Mouse (Mus musculus): ENCODE measurements around the gene Mars2. TPM values are rescaled to one million over a fixed set of nuclear protein-coding genes. Genes with fewer than 3 reads are reported as not detected.
A peak's percentile ranks its signal among the peaks of the same experiment; 100 is the strongest.

Mars2 gene
- total RNA-seq (2021) = 1 to 10 TPM; 8.2 to 9.8 TPM

- peak; percentile 90 to 92 for DNase-seq (ENCODE audit: extremely low spot score in 1 of 2, low spot score in 1 of 2)
Measured at GRCm38 (mm10) chr1:55236890-55237642, at the start of gene Mars2. Gene Mars2 (plus strand): TSS chr1:55237177.

DNA sequence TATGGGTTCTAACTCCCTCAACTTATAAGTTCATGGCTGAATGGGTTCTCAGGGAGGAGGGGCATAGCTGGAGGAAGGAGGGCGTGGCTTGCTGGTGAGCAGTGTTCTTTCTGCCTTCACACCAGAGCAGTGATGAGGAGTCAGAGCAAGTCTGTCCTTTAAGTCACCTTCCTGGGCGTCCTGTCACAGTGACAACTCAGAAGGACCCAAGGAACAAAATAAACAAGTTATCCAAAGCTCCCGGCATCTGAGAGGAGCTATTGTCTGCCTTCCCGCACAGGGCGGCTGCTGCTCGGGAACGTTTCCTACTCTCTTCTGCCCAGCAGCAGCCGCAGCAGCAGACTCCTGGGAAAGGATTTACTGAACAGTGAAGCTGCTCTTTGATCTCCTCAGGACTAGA lies 45.0 kb upstream of the Mars2 start:
- no peak for DNase-seq (ENCODE audit: extremely low spot score in 1 of 2, low spot score in 1 of 2)

DNA sequence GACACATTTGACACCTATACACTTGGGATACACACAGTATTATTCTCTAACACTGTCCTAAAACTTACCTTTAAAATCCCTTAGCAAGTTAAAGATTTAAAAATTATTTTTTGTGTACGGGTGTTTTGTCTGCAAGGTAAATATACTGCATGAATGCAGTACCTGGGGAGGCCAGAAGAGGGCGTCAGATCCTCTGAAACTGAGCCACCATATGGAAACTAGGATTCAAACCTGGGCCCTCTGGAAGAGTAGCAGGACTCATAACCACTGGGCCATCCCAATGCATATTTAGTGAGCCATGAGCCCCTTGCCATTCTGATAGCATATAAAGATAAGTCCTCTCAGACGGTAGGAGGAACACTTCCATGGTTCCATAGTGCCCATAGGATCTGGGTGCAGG lies 44.2 kb upstream of the Mars2 start:
- DNase-seq (ENCODE audit: extremely low spot score in 1 of 2, low spot score in 1 of 2) = peak in 1 of 2 experiments; percentile 38

- peak in 1 of 2 experiments; percentile 15 for DNase-seq (ENCODE audit: extremely low spot score in 1 of 2, low spot score in 1 of 2)
Measured at GRCm38 (mm10) chr1:55193316-55193715, 43.7 kb upstream of the Mars2 start.

DNA sequence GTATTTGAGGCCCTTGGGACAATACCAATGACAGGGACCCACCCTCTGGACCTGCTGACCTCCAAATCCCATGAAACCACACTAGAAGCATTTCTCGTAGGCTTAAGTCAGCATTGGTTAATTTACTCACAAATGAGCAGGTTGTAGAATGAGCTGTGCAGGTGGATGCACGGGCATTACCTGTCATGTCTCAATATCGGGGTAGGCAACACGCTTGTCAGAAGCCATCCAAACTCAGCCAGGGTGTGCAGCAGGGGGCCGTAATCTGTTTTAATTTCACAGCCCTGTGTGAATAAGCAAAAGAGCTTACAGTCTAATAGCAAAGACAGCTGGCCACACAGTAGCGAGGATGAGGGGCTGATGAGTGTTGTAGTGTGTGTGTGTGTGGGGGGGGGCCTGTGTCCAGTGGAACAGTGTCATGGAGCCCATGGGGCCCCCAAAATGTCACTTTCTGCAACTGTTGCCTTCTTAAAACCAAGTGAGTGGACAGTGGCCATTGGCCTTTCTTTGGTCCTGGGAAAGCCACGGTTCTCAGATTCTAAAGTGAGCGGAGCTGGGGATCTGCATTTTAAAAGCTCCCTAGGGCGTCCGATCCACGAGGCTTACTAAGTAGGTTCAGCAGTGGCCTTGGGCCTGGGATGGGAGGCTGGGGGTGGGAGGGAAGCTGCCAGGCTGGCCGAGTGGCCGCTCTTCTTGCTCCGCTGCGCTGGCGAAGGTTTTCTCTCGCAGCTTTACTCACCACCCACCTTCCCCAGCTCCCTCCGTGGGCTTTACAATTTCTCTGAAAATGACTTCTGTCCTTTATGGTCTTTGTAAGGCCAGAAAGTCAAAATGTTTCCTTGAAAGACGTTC lies 42.7 kb upstream of the Mars2 start:
- DNase-seq (ENCODE audit: extremely low spot score in 1 of 2, low spot score in 1 of 2) = no peak

GRCm38 (mm10) chr1:55195021-55195420 lies 42.0 kb upstream of the Mars2 start:
- no peak for DNase-seq (ENCODE audit: extremely low spot score in 1 of 2, low spot score in 1 of 2)

GRCm38 (mm10) chr1:55196327-55197003 lies 40.5 kb upstream of the Mars2 start:
- DNase-seq (ENCODE audit: extremely low spot score in 1 of 2, low spot score in 1 of 2) = no peak

GRCm38 (mm10) chr1:55198719-55199118 lies 38.3 kb upstream of the Mars2 start:
- no peak for DNase-seq (ENCODE audit: extremely low spot score in 1 of 2, low spot score in 1 of 2)

- peak; percentile 15 to 18 for DNase-seq (ENCODE audit: extremely low spot score in 1 of 2, low spot score in 1 of 2)
Measured at GRCm38 (mm10) chr1:55201850-55202752, 34.9 kb upstream of the Mars2 start.

- DNase-seq (ENCODE audit: extremely low spot score in 1 of 2, low spot score in 1 of 2) = no peak
Measured at GRCm38 (mm10) chr1:55205808-55206327, 31.1 kb upstream of the Mars2 start.

GRCm38 (mm10) chr1:55207561-55207960 lies 29.4 kb upstream of the Mars2 start:
- DNase-seq (ENCODE audit: extremely low spot score in 1 of 2, low spot score in 1 of 2) = no peak

DNA sequence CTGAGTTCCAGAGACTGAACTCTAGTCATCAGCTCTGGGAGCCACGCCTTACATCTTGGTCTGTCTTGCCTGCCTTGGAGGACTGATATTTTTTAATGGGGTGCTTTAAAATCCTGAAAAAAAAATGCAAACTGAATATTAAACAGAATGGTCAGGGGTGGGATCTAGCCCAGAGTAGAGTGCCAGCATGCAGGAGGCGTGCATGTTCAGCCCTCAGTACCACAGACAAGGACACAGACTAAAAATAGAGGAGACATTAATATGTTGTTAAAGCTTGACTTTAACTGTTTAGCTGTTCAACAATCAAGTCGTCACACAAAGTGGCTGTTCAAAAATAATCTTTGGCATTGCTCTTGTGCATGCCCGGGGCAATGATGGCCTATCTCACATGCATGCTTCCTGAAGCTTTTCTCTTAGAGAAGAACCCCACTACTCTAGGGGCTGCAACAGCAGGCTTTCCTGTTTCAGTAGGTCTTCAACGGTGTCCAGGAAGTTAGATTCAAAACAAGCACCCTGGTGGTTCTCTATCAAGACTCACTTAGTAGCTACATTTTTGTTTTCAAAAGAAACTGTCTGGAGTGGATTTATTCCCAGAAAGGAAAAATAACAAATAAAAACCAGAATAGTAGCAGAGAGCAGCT lies 28.4 kb upstream of the Mars2 start:
- no peak for DNase-seq (ENCODE audit: extremely low spot score in 1 of 2, low spot score in 1 of 2)

DNA sequence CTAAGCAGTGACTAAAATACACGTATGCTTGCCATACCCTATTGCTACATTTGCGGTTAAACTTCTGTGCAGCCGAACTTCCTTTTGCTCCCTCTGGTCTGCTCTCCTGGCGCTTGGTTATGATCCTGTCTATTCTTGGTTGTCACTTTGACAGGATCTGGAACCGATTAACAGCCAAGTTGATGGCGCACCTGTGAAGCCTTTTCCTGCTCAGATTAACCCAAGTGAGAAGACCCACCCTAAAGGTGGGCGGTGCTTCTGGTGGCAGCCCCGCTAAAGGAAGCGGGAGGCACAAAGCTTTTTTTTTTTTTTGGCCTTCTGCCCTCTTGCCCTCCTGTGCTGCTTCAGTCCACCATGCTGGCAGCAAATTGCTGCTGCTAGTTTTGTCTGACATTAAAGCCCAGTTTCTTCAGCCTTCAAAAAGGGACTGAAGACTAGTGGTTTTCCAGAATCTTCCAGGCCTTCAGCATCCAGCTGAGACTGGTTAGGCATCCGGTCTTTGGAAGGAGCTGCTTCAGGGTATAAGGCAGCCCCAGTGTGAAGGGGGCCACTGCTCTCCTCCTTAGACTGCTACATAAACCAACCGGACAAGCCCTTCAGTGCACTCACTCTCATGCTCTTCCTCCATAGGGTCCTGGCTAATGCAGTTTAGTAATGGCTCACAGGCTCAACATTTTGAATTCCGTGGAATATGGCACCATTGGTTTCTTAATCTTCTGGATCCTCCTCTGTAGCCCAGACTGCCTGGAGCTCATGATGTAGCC lies 26.6 kb upstream of the Mars2 start:
- no peak for DNase-seq (ENCODE audit: extremely low spot score in 1 of 2, low spot score in 1 of 2)

GRCm38 (mm10) chr1:55211081-55211480 lies 25.9 kb upstream of the Mars2 start:
- DNase-seq (ENCODE audit: extremely low spot score in 1 of 2, low spot score in 1 of 2) = no peak

DNA sequence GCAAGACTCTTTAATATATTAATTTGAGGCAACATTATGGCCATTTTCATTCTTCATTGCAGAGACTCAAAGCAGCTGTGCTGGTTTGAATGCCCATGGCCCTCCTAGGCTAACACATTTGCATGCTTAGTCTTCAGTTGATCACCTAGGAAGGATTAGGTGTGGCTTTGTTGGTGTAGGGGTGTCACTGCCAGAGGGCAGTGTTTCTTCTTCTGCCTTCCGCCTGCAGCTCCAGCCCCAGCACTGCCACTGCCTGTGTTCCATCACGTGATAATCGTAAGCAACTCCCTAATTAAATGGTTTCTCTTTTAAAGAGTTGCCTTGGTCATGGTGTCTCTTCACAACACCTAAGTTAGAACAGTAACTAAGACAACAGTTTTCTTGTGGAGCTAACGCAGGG lies 24.2 kb upstream of the Mars2 start:
- DNase-seq (ENCODE audit: extremely low spot score in 1 of 2, low spot score in 1 of 2) = no peak

DNA sequence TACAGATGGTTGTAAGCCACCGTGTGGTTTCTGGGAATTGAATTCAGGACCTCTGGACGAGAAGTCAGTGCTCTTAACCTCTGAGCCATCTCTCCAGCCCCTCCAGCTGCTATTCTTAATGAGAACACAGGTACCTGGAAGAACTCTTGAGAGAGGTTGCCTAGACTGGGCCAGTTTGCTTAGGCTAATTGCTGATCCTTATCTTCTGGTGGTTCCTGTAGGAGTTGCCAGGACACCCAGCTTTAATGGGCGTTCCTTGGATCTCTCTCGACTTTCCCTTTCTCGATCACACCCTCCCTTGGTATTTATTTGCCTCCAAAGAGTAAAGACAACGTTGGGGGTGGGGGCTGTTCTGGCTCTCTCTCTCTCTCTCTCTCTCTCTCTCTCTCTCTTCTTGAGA lies 23.5 kb upstream of the Mars2 start:
- DNase-seq (ENCODE audit: extremely low spot score in 1 of 2, low spot score in 1 of 2) = no peak

DNA sequence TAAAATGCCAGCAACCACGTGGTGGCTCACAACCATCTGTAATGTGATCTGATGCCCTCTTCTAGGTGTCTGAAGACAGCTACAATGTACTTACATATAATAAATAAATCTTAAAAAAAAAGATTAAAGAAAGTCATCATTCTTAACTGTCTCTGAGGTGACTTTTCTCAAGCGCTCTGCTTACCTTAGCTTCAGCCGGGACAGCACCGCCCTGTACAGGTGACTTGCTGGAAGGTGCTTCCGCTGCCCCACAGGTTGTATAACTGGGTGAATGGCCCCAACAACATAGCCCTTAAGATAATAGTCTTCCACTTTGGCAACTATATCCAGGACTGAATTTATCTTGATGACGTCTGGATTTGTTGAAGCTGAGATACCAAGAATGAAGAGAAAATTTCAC lies 23.0 kb upstream of the Mars2 start:
- no peak for DNase-seq (ENCODE audit: extremely low spot score in 1 of 2, low spot score in 1 of 2)

GRCm38 (mm10) chr1:55215185-55215813 lies 21.7 kb upstream of the Mars2 start:
- no peak for DNase-seq (ENCODE audit: extremely low spot score in 1 of 2, low spot score in 1 of 2)
